Mouse (Mus musculus): ENCODE measurements around the gene Kcnt2.
A peak's percentile ranks its signal among the peaks of the same experiment; 100 is the strongest.

The Kcnt2 gene

DNA sequence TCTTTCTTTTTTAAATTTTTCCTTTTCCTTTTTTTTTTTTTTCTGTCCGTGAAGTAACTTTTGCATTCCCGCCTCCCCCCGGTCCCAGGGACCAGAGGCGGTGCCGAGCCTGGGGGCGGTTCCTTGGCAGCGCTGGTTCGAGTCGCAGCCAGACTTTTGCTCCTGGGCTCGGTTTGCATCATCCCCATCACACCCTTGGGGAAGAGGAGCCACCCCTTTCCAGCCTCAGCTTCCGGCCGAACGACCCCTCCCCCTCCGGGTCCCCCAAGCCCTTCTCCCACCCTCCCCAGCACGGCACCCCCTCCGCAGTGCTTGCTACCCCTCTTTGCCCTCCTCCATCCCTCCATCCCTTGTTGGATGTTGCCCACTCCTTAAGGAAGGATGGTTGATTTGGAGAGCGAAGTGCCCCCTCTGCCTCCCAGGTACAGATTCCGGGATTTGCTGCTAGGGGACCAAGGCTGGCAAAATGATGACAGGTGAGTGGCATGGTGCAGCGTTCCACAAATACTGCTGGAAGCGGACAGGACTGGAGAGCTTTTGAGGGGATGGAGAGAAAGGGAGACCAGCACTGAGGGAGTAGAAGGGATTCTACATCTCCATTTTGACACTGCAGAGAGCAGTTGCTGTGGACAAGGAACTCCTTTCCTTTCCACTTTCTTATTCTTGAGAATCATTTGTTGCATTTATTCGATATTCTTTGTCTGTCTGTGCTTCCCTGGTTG lies at the start of gene Kcnt2:
TSS of gene Kcnt2 (plus strand) at position 283 of the 722 bp plus-strand sequence.
- no peak for DNase-seq (ENCODE audit: low read depth, low spot score)

- DNase-seq (ENCODE audit: low read depth, low spot score) = no peak
Measured at GRCm38 (mm10) chr1:140205329-140205728, 40.6 kb upstream of the Kcnt2 start.

- no peak for DNase-seq (ENCODE audit: low read depth, low spot score)
Measured at GRCm38 (mm10) chr1:140225221-140225620, 20.7 kb upstream of the Kcnt2 start.

GRCm38 (mm10) chr1:140226673-140227072 lies 19.3 kb upstream of the Kcnt2 start:
- DNase-seq (ENCODE audit: low read depth, low spot score) = no peak

DNA sequence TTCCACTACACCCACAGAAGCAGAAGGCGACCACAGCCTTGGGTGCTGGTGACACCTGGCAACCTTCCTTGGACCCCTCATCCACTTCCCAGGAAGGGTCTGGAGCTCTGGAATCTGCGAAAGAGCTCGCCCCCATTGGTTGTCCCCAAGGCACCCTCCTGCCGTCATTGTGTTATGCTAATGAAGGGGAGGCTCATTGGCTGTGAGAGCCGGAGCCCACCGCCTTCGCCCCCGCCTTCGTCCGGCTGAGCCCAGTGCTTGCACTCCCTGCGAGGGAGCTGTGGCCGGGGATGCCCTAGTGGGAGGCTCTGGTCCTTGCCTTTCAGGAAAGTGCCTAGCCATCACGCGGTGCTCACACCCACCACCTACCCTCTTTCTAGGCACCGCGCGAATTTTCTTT lies 493 bp upstream of the Kcnt2 start:
- peak; percentile 66 for DNase-seq (ENCODE audit: low read depth, low spot score)

DNA sequence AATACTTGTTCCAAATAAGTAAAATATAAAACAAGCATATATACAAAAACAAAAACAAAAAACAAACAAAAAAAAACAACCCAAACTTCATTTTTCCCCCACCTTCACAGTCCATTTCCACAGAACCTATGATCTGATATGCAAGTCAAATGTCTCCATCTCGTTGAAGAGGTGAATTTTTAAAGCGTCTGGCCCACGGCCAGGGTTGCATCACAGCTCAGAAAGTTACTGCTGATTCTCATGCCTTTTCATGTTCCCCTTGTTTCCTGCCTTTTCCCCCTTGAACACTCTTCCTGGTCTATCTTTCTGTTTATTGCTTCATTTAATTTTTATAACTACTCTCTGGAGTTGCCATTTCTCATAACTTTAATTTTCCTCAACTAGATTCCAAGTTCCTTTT lies 18.7 kb downstream of the Kcnt2 start:
- DNase-seq (ENCODE audit: low read depth, low spot score) = no peak

DNA sequence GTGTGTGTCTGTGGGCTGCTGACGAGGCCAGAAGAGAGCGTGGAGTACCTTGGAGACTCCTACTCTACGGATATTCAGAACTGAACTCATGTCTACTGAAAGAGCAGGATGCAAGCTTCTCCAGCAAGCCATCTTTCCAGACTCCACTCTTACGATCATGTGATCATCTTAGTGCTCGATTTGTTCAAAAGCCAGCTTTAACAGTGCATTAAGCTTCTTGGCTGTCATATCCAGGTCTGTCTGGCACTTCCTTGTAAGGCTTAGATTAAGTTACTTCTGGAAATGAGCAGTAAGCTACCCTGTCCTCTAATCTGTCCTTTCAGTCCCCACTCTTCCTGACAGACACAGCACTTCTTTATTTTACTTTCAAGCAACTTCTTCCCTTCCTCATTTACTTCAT lies 20.1 kb downstream of the Kcnt2 start:
- DNase-seq (ENCODE audit: low read depth, low spot score) = no peak

DNA sequence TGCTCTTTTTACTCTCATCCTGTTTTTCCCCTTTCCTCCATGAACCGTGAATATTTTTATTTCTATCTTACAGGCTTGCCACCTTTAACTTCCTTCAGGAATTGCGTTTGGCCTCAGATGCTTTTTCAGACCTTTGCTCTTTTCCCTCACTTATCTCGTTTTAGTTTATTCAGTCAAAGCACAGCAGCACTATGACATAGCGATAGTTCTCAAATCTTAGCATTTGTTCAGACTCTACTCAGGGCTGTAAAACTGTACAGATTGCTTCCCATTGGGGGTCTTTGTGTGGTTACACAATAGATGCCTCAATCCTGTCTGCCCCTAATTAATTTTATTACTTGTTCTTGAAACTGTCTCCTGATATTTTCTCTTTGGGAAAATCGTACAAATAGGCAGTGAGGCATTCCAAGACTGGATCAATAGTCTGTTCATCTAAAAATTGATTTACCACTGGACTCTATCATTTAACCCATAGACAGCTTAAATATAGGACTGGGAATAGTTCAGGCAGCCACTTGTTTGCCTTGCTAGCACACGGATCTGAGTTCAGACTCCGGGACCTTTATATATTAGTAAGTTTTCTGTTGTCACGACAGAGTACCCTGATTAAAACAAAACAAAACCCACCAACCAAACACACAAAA lies 20.8 kb downstream of the Kcnt2 start:
- DNase-seq (ENCODE audit: low read depth, low spot score) = no peak

- DNase-seq (ENCODE audit: low read depth, low spot score) = no peak
Measured at GRCm38 (mm10) chr1:140267288-140267687, 21.3 kb downstream of the Kcnt2 start.

GRCm38 (mm10) chr1:140273624-140274023 lies 27.7 kb downstream of the Kcnt2 start:
- no peak for DNase-seq (ENCODE audit: low read depth, low spot score)

DNA sequence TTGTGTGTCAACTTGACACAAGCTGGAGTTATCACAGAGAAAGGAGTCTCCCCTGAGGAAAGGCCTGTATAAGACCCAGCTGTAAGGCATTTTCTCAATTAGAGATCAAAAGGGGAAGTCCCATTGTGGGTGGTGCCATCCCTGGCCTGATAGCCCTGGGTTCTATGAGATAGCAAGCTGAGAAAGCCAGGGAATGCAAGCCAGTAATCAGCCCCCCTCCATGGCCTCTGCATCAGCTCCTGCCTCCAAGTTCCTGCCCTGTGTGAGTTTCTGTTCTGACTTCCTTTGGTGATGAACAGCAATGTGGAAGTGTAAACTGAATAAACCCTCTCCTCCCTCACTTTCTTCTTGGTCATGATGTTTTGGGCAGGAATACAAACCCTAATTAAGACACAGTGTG lies 29.9 kb downstream of the Kcnt2 start:
- no peak for DNase-seq (ENCODE audit: low read depth, low spot score)

DNA sequence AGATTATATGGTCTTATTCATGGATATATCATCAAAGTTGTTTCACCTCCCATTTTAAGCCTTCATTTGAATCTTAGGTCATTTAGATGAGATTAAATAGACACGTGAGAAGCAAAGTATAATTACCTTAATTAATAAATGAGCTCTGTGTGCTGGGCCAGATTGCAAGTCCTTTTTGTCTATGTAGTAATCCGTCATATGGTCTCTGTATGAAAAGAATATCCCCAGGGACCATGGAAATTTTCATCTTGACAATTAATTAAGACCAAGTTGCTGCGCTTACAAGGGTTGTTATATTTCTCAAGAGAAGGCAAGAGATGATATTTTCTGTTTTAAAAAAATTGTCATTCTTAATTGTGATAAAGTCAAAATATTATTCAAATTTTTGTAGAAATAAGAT lies 47.2 kb downstream of the Kcnt2 start:
- DNase-seq (ENCODE audit: low read depth, low spot score) = no peak

DNA sequence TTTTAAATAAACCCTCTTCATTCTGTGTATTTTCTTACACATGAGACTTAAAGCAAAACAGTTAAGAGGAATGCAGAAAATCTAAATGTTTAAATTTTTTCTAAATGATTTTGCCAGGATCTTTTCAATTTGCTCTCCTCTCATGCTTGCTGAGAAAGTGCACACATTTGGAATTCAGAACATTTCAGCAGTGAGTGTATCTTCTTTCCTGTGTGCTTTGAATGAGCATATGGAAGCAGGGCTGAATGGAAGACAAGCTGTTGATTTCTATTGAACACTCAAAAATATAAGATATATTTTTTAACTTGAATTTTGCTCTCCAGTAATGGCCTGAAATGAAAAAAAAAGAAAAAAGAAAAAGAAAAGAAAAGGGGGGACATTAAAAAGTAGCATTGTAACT lies 49.5 kb downstream of the Kcnt2 start:
- no peak for DNase-seq (ENCODE audit: low read depth, low spot score)

DNA sequence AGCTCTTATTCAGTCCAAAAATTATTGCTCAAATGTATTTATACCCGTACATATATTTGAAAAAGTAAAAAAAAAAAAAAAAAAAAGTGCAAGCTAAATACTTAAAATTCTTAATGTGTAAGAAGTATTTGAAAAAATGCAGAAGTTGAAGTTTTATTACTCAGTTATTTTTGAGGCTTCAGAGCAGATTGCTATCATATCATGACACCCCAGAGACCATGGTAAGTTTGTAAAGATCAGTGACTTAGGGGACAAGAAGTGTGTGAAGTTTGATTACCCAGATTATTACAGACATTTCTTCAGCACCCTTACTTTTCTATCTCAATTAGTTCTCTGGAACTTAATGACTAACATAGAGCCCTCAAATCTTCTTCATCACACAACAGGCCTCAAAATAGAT lies 58.3 kb downstream of the Kcnt2 start:
- DNase-seq (ENCODE audit: low read depth, low spot score) = no peak

DNA sequence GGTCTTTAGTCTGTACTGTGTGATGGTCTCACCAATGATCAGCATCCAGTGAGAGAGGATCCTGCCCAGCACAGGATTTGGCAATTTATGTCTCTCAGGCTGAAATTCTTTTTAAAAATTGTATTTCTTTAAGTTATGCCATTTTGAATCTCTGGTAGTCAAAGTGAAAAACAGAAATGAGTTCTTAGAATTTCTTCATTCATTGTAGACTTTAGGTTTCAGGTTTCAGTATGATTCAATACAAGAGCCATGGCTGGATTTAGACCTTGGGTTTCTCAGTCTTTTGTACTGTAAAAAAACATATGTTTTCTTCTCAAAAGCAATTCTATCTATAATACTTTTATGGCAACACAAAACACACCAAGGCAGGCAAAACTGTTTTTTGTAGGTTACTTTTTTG lies 59.4 kb downstream of the Kcnt2 start:
- no peak for DNase-seq (ENCODE audit: low read depth, low spot score)

- peak; percentile 4 for DNase-seq (ENCODE audit: low read depth, low spot score)
Measured at GRCm38 (mm10) chr1:140306339-140306738, 60.4 kb downstream of the Kcnt2 start.

- no peak for DNase-seq (ENCODE audit: low read depth, low spot score)
Measured at GRCm38 (mm10) chr1:140310739-140311138, 64.8 kb downstream of the Kcnt2 start.

GRCm38 (mm10) chr1:140325088-140325487 lies 79.1 kb downstream of the Kcnt2 start:
- no peak for DNase-seq (ENCODE audit: low read depth, low spot score)

DNA sequence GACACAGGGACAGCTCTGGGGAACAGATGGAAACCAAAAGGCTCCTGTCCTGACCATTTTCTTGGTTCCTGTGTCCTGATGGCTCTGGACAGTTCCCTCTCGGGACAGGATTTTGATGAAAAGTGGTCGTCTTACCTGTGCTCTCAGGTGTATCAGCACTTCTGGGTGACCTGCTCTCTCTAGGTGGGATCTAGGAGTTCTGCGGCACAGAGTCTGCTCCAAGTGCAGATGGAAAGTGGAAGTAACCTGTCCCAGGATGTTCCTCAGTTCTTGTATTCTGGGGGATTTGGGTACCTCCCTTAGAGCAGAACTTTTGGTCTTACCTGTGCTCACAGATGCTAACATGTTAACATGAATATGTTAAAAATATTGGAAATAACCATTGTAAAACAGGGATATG lies 80.8 kb downstream of the Kcnt2 start:
- no peak for DNase-seq (ENCODE audit: low read depth, low spot score)

GRCm38 (mm10) chr1:140333702-140334101 lies 87.7 kb downstream of the Kcnt2 start:
- DNase-seq (ENCODE audit: low read depth, low spot score) = no peak

- DNase-seq (ENCODE audit: low read depth, low spot score) = no peak
Measured at GRCm38 (mm10) chr1:140338417-140338816, 92.5 kb downstream of the Kcnt2 start.

- DNase-seq (ENCODE audit: low read depth, low spot score) = no peak
Measured at GRCm38 (mm10) chr1:140339368-140339767, 93.4 kb downstream of the Kcnt2 start.

DNA sequence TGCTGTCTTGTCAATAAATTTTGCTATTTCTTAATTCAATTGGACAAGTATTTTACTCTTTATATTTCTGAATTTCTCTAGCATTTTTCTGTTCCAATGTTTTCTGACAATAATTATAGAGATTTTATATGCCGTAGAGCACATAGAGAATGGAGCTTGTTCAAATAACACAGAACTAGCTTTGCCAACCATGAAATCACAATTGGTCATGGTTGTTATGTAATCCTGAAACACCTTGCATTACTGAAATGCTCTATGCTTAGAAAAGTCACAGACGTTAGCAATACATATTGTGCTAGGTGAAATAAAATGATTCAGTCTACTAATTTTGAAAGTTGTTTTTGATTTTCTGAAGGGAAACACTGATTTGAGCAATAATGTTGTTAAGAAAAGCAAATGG lies 118.8 kb downstream of the Kcnt2 start:
- DNase-seq (ENCODE audit: low read depth, low spot score) = no peak
